Mouse (Mus musculus): ENCODE results near the gene Tmem110. TPM values are rescaled to one million over a fixed set of nuclear protein-coding genes. Genes with fewer than 3 reads are reported as not detected.
A peak's percentile ranks its signal among the peaks of the same experiment; 100 is the strongest.

The Tmem110 gene
- polyA plus RNA-seq, 1 experiment = 15.7 TPM

DNA sequence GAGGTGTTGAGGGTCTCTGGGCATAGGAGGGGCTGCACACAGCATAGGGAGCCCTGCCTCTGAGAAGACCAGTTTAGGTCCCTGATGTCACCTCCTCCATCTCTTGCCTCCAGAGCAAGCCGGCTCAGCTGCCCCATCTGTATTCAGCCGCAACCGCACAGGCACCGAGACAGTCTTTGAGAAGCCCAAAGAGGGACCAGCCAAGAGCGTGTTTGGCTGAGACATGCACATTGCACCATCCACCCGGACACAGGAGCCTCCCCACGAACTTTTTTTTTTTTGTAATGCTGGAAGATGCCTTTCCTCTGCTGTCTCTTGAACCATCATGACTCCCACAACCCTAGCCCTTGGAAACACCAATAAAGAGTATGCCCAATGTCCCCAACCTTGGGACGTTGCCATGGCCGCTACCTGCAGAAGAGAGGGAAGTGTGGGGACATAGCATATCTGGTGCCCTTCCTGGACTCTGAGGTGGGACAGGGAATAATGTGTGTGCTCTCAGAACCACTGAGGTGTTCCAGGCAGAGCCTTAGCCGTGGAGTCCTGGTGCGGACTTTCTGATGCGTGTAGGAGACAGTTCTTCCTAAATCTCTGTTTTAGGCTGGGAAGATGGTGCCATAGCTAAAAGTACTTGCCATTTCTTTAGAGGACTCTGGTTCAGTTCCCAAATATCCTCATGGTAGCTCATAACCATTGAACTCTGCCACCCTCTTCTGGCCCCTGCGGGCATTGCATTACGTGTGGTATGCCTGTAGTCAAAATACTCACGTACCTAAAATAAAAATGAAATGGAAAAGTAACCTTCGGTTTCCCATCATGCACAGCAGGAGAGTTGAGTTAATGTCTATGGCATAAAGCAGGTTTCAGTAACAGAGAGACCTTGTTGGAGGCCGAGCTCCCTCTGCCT lies 55.7 kb downstream of the Tmem110 start:
- H3ac ChIP-seq (ENCODE audit: control insufficient read depth, insufficient read length, low read depth) = no peak overlapping the region
- no peaks in the 10 kb centered on the region for H3K27me3 ChIP-seq (ENCODE audit: control insufficient read depth, insufficient read depth, insufficient read length)
- no peaks in the 10 kb centered on the region for H3K79me2 ChIP-seq (ENCODE audit: control insufficient read depth, insufficient read depth)
- no peaks in the 10 kb centered on the region for H3K79me3 ChIP-seq (ENCODE audit: low read depth)
- TF ChIP-seq CTCF (IDR thresholded peaks at IDR 0.05; ENCODE audit: control insufficient read depth, insufficient read depth, insufficient read length) = peak; percentile 30
- no peak for TF ChIP-seq CEBPB (IDR thresholded peaks at IDR 0.05; ENCODE audit: low read depth)
- no peaks in the 10 kb centered on the region for H3K36me3 ChIP-seq (ENCODE audit: control insufficient read depth, insufficient read depth)
- H3K4me3 ChIP-seq (ENCODE audit: insufficient read depth, poor library complexity, severe bottlenecking) = no peak overlapping the region

DNA sequence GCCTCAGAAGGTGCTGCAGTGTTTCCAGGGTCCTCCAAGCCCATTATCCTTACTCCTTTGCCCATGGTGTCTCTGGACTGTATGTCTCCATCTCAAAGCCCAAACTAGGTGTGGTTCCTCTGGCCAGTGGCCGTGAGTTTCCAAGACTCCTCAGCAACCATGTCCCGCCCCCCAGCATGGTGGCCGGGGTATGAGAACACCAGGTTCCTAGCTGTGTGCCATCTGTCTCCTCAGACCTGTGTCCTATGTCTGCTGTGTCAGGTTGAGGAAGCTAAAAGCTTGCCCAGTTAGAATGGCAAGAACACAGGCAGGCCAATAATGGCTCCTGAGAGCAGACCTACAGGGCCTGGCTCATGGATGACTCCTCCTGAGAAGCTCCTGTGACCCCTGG lies 56.3 kb downstream of the Tmem110 start:
- no peaks in the 10 kb centered on the region for H3K27me3 ChIP-seq (ENCODE audit: control insufficient read depth, insufficient read depth, insufficient read length)
- H3K79me2 ChIP-seq (ENCODE audit: control insufficient read depth, insufficient read depth) = no peaks in the 10 kb centered on the region
- no peak overlapping the region for H3K4me3 ChIP-seq (ENCODE audit: insufficient read depth, poor library complexity, severe bottlenecking)
- no peaks in the 10 kb centered on the region for H3K79me3 ChIP-seq (ENCODE audit: low read depth)
- no peaks in the 10 kb centered on the region for H3K36me3 ChIP-seq (ENCODE audit: control insufficient read depth, insufficient read depth)
- TF ChIP-seq USF1 (IDR thresholded peaks at IDR 0.05; ENCODE audit: low read depth) = no peak
- no peak for TF ChIP-seq MAX (IDR thresholded peaks at IDR 0.05)
- no peak overlapping the region for H3ac ChIP-seq (ENCODE audit: control insufficient read depth, insufficient read length, low read depth)

DNA sequence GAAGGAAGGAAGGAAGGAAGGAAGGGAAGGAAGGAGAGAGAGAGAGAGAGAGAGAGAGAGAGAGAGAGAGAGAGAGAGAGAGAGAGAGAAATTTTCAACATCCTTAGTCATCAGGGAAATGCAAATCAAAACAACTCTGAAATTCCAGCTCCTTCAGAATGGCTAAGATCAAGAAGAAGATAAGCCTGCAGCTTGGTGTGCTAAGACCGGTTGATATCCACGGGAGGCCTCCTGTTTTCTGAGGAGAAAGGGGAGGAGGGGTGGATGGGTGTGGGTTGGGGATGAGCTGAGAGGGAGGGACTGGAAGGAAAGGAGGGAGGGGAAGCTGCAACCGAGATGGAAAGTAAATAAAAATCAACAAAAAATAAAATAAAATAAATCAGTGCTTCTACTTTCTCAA lies 59.9 kb downstream of the Tmem110 start:
- TF ChIP-seq FOSL1 (IDR thresholded peaks at IDR 0.05; ENCODE audit: insufficient read depth, low read length, poor library complexity, severe bottlenecking) = no peak
- no peak for TF ChIP-seq MAX (IDR thresholded peaks at IDR 0.05)
- TF ChIP-seq CTCF (IDR thresholded peaks at IDR 0.05; ENCODE audit: control insufficient read depth, insufficient read depth, insufficient read length) = no peak
- TF ChIP-seq USF1 (IDR thresholded peaks at IDR 0.05; ENCODE audit: low read depth) = no peak
- no peak for TF ChIP-seq MYOG (IDR thresholded peaks at IDR 0.05; ENCODE audit: control insufficient read depth, extremely low read depth, insufficient read length)
- TF ChIP-seq CEBPB (IDR thresholded peaks at IDR 0.05; ENCODE audit: low read depth) = no peak
- no peak for TF ChIP-seq MYOD1 (IDR thresholded peaks at IDR 0.05; ENCODE audit: control insufficient read depth, insufficient read length, low read depth)
- Histone ChIP-seq H3K79me2 (ENCODE audit: control insufficient read depth, insufficient read depth) (no peaks in the 10 kb centered on the region), H3K79me3 (ENCODE audit: low read depth) (no peaks in the 10 kb centered on the region), H3K27me3 (ENCODE audit: control insufficient read depth, insufficient read depth, insufficient read length) (no peaks in the 10 kb centered on the region), H3K4me3 (ENCODE audit: insufficient read depth, poor library complexity, severe bottlenecking) (no peak overlapping the region), H3ac (ENCODE audit: control insufficient read depth, insufficient read length, low read depth) (no peak overlapping the region), H3K36me3 (ENCODE audit: control insufficient read depth, insufficient read depth) (no peaks in the 10 kb centered on the region)

DNA sequence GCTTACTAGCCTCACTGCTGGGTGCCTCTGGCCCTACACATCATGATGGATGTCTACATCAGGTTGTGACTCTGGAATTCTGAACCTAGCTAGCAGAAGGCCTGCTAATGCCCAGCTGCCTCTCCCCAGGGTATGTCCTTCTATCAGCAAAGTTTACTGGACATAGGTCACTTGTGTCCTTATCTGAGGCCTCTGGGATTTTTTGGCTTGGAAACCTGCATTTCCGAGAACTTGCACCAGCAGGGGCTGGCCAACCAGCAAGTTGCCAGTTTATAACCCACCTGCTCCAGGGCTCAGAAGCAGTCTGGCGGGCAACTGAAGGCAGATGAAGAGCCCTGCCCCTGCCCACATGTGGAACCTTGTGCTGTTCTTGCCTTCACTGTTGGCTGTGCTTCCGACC lies 60.8 kb downstream of the Tmem110 start, which contains the start of gene Itih4:
Itih4 (plus strand) TSS at position 273 of the 400 bp plus-strand sequence.
- TF ChIP-seq FOSL1 (IDR thresholded peaks at IDR 0.05; ENCODE audit: insufficient read depth, low read length, poor library complexity, severe bottlenecking) = no peak
- no peak for TF ChIP-seq CEBPB (IDR thresholded peaks at IDR 0.05; ENCODE audit: low read depth)
- TF ChIP-seq USF1 (IDR thresholded peaks at IDR 0.05; ENCODE audit: low read depth) = no peak
- TF ChIP-seq MYOD1 (IDR thresholded peaks at IDR 0.05; ENCODE audit: control insufficient read depth, insufficient read length, low read depth) = no peak
- H3ac ChIP-seq (ENCODE audit: control insufficient read depth, insufficient read length, low read depth) = no peak within 1 kb of the TSS
- no peak within 1 kb of the TSS for H3K4me3 ChIP-seq (ENCODE audit: insufficient read depth, poor library complexity, severe bottlenecking)
- no peaks in the 10 kb centered on the region for H3K27me3 ChIP-seq (ENCODE audit: control insufficient read depth, insufficient read depth, insufficient read length)
- no peaks in the 10 kb centered on the region for H3K79me3 ChIP-seq (ENCODE audit: low read depth)
- H3K79me2 ChIP-seq (ENCODE audit: control insufficient read depth, insufficient read depth) = no peaks in the 10 kb centered on the region
- H3K36me3 ChIP-seq (ENCODE audit: control insufficient read depth, insufficient read depth) = no peaks in the 10 kb centered on the region

DNA sequence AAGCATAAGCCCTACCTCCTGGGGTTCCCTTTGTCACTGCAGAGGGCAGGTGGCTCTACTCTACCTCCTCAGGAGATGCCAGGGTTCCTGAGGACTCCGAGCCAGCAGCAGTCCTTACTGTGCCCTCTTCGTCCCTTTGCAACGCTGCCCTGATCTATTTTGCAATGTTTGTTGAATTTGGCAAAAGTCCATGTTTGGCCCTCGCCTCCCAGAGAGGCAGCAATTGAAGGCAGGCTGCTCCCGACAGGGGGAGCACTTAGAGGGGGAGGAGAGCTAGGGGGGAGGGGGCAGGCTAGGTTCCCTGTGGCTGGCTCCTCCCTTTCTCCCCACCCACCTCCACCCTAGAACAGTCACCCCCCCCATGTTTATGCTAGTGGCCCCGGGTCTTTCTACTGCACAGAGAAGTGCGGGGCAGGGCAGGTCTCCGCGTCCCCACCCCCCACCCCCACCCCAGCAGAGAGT lies 62.9 kb downstream of the Tmem110 start:
- H3K27me3 ChIP-seq (ENCODE audit: control insufficient read depth, insufficient read depth, insufficient read length) = no peaks in the 10 kb centered on the region
- H3K4me3 ChIP-seq (ENCODE audit: insufficient read depth, poor library complexity, severe bottlenecking) = no peak overlapping the region
- TF ChIP-seq CTCF (IDR thresholded peaks at IDR 0.05; ENCODE audit: control insufficient read depth, insufficient read depth, insufficient read length) (no peak), CEBPB (IDR thresholded peaks at IDR 0.05; ENCODE audit: low read depth) (peak; percentile 26)
- H3K79me2 ChIP-seq (ENCODE audit: control insufficient read depth, insufficient read depth) = no peaks in the 10 kb centered on the region
- no peaks in the 10 kb centered on the region for H3K36me3 ChIP-seq (ENCODE audit: control insufficient read depth, insufficient read depth)
- no peak overlapping the region for H3ac ChIP-seq (ENCODE audit: control insufficient read depth, insufficient read length, low read depth)
- H3K79me3 ChIP-seq (ENCODE audit: low read depth) = no peaks in the 10 kb centered on the region

DNA sequence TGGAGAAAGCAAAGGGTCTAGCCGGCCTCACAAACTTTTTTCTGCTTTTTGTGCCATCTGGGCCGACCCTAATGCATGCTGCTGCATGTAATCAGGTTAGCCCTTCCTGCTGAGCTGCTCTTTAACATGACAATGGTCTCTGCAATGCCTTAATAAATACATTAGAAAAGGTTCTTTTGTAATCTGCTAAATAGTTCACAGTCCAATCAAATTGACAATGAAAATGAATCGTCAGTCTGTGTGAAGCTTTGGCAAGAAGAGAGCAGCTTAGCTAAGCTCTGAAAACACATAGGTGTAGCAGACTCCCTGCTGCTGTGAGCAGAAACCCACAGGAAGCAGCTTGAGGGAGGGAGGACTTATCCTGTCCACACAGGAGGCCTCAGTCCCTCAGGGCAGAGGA lies 74.6 kb downstream of the Tmem110 start:
- Histone ChIP-seq H3K36me3 (ENCODE audit: control insufficient read depth, insufficient read depth) (no peaks in the 10 kb centered on the region), H3K4me3 (ENCODE audit: insufficient read depth, poor library complexity, severe bottlenecking) (no peak overlapping the region), H3K79me2 (ENCODE audit: control insufficient read depth, insufficient read depth) (no peaks in the 10 kb centered on the region), H3K27me3 (ENCODE audit: control insufficient read depth, insufficient read depth, insufficient read length) (no peaks in the 10 kb centered on the region), H3ac (ENCODE audit: control insufficient read depth, insufficient read length, low read depth) (no peak overlapping the region), H3K79me3 (ENCODE audit: low read depth) (no peaks in the 10 kb centered on the region)
- TF ChIP-seq MYOD1 (IDR thresholded peaks at IDR 0.05; ENCODE audit: control insufficient read depth, insufficient read length, low read depth) (no peak), CEBPB (IDR thresholded peaks at IDR 0.05; ENCODE audit: low read depth) (no peak), MAX (IDR thresholded peaks at IDR 0.05) (no peak), FOSL1 (IDR thresholded peaks at IDR 0.05; ENCODE audit: insufficient read depth, low read length, poor library complexity, severe bottlenecking) (no peak), USF1 (IDR thresholded peaks at IDR 0.05; ENCODE audit: low read depth) (no peak), CTCF (IDR thresholded peaks at IDR 0.05; ENCODE audit: control insufficient read depth, insufficient read depth, insufficient read length) (no peak), MYOG (IDR thresholded peaks at IDR 0.05; ENCODE audit: control insufficient read depth, extremely low read depth, insufficient read length) (no peak)

Data from C2C12 (cell line).